Mouse (Mus musculus) G1E (cell line): ENCODE measurements around the gene Ptprs. TPM values are rescaled to one million over a fixed set of nuclear protein-coding genes. Genes with fewer than 3 reads are reported as not detected.

Source experiments
- ATAC-seq: 2 replicates; pipeline ENCODE4 v1.8.0; 2016; ENCODE audit warnings: mild to moderate bottlenecking; ENCODE audit not compliant: insufficient number of reproducible peaks, poor library complexity, low FRiP score, severe bottlenecking; ENCODE audit errors: extremely low read depth
- DNase-seq: peaks from one replicate; pipeline ENCODE4 v3.0.0; 2012; ENCODE audit warnings: low spot score
- H3K27me3 ChIP-seq: 2 replicates; pipeline ENCODE4 v1.6.1; 2012; ENCODE audit warnings: mild to moderate bottlenecking, low read length, inconsistent platforms; ENCODE audit not compliant: insufficient read depth
- H3K36me3 ChIP-seq: replicated peaks from 2 replicates; pipeline ENCODE3; 2012; ENCODE audit warnings: mild to moderate bottlenecking, inconsistent platforms
- H3K4me1 ChIP-seq: 2 replicates; pipeline ENCODE4 v1.6.1; 2012; ENCODE audit warnings: low read depth, low read length, inconsistent platforms, mixed read lengths; ENCODE audit not compliant: insufficient read depth
- H3K4me3 ChIP-seq: 2 replicates; pipeline ENCODE4 v1.5.1; 2012; ENCODE audit warnings: low read depth, mild to moderate bottlenecking, inconsistent platforms, low read length, moderate library complexity, mixed read lengths
- H3K9me3 ChIP-seq: replicated peaks from 2 replicates; pipeline ENCODE4 v1.6.1; 2012; ENCODE audit warnings: inconsistent platforms
- CTCF ChIP-seq: IDR thresholded peaks from 2 replicates; pipeline ENCODE4 v1.5.1; 2012; ENCODE audit warnings: low read depth, low read length, inconsistent platforms, mixed read lengths
- GATA1 ChIP-seq: IDR thresholded peaks from 2 replicates; pipeline ENCODE4 v1.6.1; 2012; ENCODE audit warnings: borderline replicate concordance, low read length, inconsistent platforms, mixed read lengths
- GATA2 ChIP-seq: IDR thresholded peaks from 2 replicates; pipeline ENCODE4 v1.6.1; 2012; ENCODE audit warnings: low read depth, low read length, inconsistent platforms, borderline replicate concordance
- POLR2AphosphoS5 ChIP-seq: IDR thresholded peaks from 2 replicates; pipeline ENCODE4 v1.6.1; 2012; ENCODE audit warnings: low read depth, low read length, inconsistent platforms; ENCODE audit not compliant: insufficient replicate concordance
- TAL1 ChIP-seq: conservative IDR thresholded peaks from 2 replicates; pipeline ENCODE4 v1.6.1; 2012; ENCODE audit warnings: low read depth, low read length, inconsistent platforms, mixed read lengths
- polyA plus RNA-seq: library from polyadenylated mRNA; stranded (reverse); fragments of >175 nt; gene quantifications from 2 replicates; pipeline ENCODE4 v1.2.3, GENCODE M21; 2012
- total RNA-seq, 2 experiments: library from RNA; stranded (forward) in 1 of 2; stranded (reverse) in 1 of 2; fragments of 200-1000 nt in 1 of 2; fragments of >200 nt in 1 of 2; fragmentation: Nextera tagmentation in 1 of 2; gene quantifications; 2 replicates each; pipeline ENCODE4 v1.2.3; 2014 to 2017

The Ptprs gene
- total and polyA plus RNA-seq, 3 experiments = 16.7 to 83.6 (median 77.2) TPM

GRCm38 (mm10) chr17:56371029-56371660 lies 105.1 kb downstream of the Ptprs start:
- TF ChIP-seq TAL1 (no peak), GATA1 (no peak), GATA2 (no peak), POLR2AphosphoS5 (no peak), CTCF (no peak)
- H3K4me1 ChIP-seq = no peaks in the 10 kb centered on the region
- H3K27me3 ChIP-seq = no peaks in the 10 kb centered on the region
- ATAC-seq (no peak), DNase-seq (no peak)
- no peak overlapping the region for H3K4me3 ChIP-seq
- H3K36me3 ChIP-seq = peaks cover 99% of the 10 kb centered on the region
- no peaks in the 10 kb centered on the region for H3K9me3 ChIP-seq

GRCm38 (mm10) chr17:56370090-56370489 lies 106.2 kb downstream of the Ptprs start:
- TF ChIP-seq GATA2 = no peak
- TF ChIP-seq TAL1 = no peak
- no peak for TF ChIP-seq CTCF
- TF ChIP-seq POLR2AphosphoS5 = no peak
- no peak for TF ChIP-seq GATA1
- H3K36me3 ChIP-seq = peaks cover 99% of the 10 kb centered on the region

GRCm38 (mm10) chr17:56368291-56368790 lies 107.9 kb downstream of the Ptprs start:
- H3K4me1 ChIP-seq = no peaks in the 10 kb centered on the region
- no peaks in the 10 kb centered on the region for H3K9me3 ChIP-seq
- H3K27me3 ChIP-seq = no peaks in the 10 kb centered on the region
- no peak for ATAC-seq
- H3K4me3 ChIP-seq = no peak overlapping the region
- H3K36me3 ChIP-seq = peaks cover 97% of the 10 kb centered on the region
- no peak for TF ChIP-seq CTCF
- TF ChIP-seq TAL1 = no peak
- TF ChIP-seq GATA1 = no peak
- TF ChIP-seq POLR2AphosphoS5 = no peak
- TF ChIP-seq GATA2 = no peak
- DNase-seq = no peak

More at GRCm38 (mm10) chr17:56370090-56370489, 106.2 kb downstream of the Ptprs start:
- Histone ChIP-seq H3K9me3 (no peaks in the 10 kb centered on the region), H3K4me1 (no peaks in the 10 kb centered on the region), H3K27me3 (no peaks in the 10 kb centered on the region), H3K4me3 (no peak overlapping the region)
- no peak for DNase-seq
- no peak for ATAC-seq

- ATAC-seq (no peak), DNase-seq (no peak)
- Histone ChIP-seq H3K4me3 (no peak overlapping the region), H3K27me3 (no peaks in the 10 kb centered on the region), H3K4me1 (no peaks in the 10 kb centered on the region), H3K9me3 (no peaks in the 10 kb centered on the region), H3K36me3 (peaks cover 97% of the 10 kb centered on the region)
- no peak for TF ChIP-seq GATA1
- no peak for TF ChIP-seq TAL1
- TF ChIP-seq POLR2AphosphoS5 = no peak
- no peak for TF ChIP-seq GATA2
- TF ChIP-seq CTCF = no peak
Measured at GRCm38 (mm10) chr17:56365791-56366673, 110.3 kb downstream of the Ptprs start.

Other genes with a start within 250 kb of the Ptprs start
- gene Fem1a, start 219.7 kb downstream of the Ptprs start, total RNA-seq (2014; fragmentation: Nextera tagmentation) = 14.4 and 16.5 TPM in 2 replicates
- 17.8 and 18.9 TPM in 2 replicates for gene Fem1a, start 219.7 kb downstream of the Ptprs start, total RNA-seq (2017)
- gene Fem1a, start 219.7 kb downstream of the Ptprs start, polyA plus RNA-seq = 20.1 and 20.7 TPM in 2 replicates
- gene Ticam1, start 199.7 kb downstream of the Ptprs start, total RNA-seq (2014; fragmentation: Nextera tagmentation) = 15.2 and 16.2 TPM in 2 replicates
- 4.9 and 5.7 TPM in 2 replicates for gene Ticam1, start 199.7 kb downstream of the Ptprs start, total RNA-seq (2017)
- gene Ticam1, start 199.7 kb downstream of the Ptprs start, polyA plus RNA-seq = 7.4 and 8.1 TPM in 2 replicates
- gene Plin3, start 183.6 kb downstream of the Ptprs start, total RNA-seq (2014; fragmentation: Nextera tagmentation) = 8.1 and 12.3 TPM in 2 replicates
- gene Plin3, start 183.6 kb downstream of the Ptprs start, total RNA-seq (2017) = 55.9 and 64.1 TPM in 2 replicates
- 12.2 and 12.7 TPM in 2 replicates for gene Plin3, start 183.6 kb downstream of the Ptprs start, polyA plus RNA-seq
- gene Arrdc5, start 176.2 kb downstream of the Ptprs start, total RNA-seq (2014; fragmentation: Nextera tagmentation) = not detected in 2 replicates
- gene Arrdc5, start 176.2 kb downstream of the Ptprs start, total RNA-seq (2017) = not detected in 2 replicates
- gene Arrdc5, start 176.2 kb downstream of the Ptprs start, polyA plus RNA-seq = not detected in 2 replicates
- gene Uhrf1, start 173.2 kb downstream of the Ptprs start, total RNA-seq (2014; fragmentation: Nextera tagmentation) = 108 and 118 TPM in 2 replicates
- gene Uhrf1, start 173.2 kb downstream of the Ptprs start, total RNA-seq (2017) = 173 and 186 TPM in 2 replicates
- gene Uhrf1, start 173.2 kb downstream of the Ptprs start, polyA plus RNA-seq = 193 and 196 TPM in 2 replicates
- 28.3 and 35.1 TPM in 2 replicates for gene Kdm4b, start 150.4 kb downstream of the Ptprs start, total RNA-seq (2014; fragmentation: Nextera tagmentation)
- 21.5 and 24.6 TPM in 2 replicates for gene Kdm4b, start 150.4 kb downstream of the Ptprs start, total RNA-seq (2017)
- gene Kdm4b, start 150.4 kb downstream of the Ptprs start, polyA plus RNA-seq = 31.1 and 32.3 TPM in 2 replicates
- gene Znrf4, start 35.9 kb upstream of the Ptprs start, total RNA-seq (2014; fragmentation: Nextera tagmentation) = not detected in 2 replicates
- gene Znrf4, start 35.9 kb upstream of the Ptprs start, total RNA-seq (2017) = 0.17 TPM in 1 of 2 replicates, not detected in the other
- gene Znrf4, start 35.9 kb upstream of the Ptprs start, polyA plus RNA-seq = not detected in 2 replicates
- 4.4 and 6.5 TPM in 2 replicates for gene Gm20219, start 77.9 kb upstream of the Ptprs start, total RNA-seq (2014; fragmentation: Nextera tagmentation)
- gene Gm20219, start 77.9 kb upstream of the Ptprs start, total RNA-seq (2017) = 0.38 and 0.41 TPM in 2 replicates
- gene Gm20219, start 77.9 kb upstream of the Ptprs start, polyA plus RNA-seq = 0.69 and 1.0 TPM in 2 replicates
- gene Safb2, start 108.1 kb upstream of the Ptprs start, total RNA-seq (2014; fragmentation: Nextera tagmentation) = 111 and 194 TPM in 2 replicates
- 55.2 and 78.2 TPM in 2 replicates for gene Safb2, start 108.1 kb upstream of the Ptprs start, total RNA-seq (2017)
- 209 and 224 TPM in 2 replicates for gene Safb2, start 108.1 kb upstream of the Ptprs start, polyA plus RNA-seq
- gene Safb, start 108.3 kb upstream of the Ptprs start, total RNA-seq (2014; fragmentation: Nextera tagmentation) = 67.0 and 76.5 TPM in 2 replicates
- 85.0 and 121 TPM in 2 replicates for gene Safb, start 108.3 kb upstream of the Ptprs start, total RNA-seq (2017)
- gene Safb, start 108.3 kb upstream of the Ptprs start, polyA plus RNA-seq = 151 and 154 TPM in 2 replicates
- gene 2410015M20Rik, start 133.3 kb upstream of the Ptprs start, total RNA-seq (2014; fragmentation: Nextera tagmentation) = 42.8 and 61.4 TPM in 2 replicates
- 101 and 133 TPM in 2 replicates for gene 2410015M20Rik, start 133.3 kb upstream of the Ptprs start, total RNA-seq (2017)
- 278 and 377 TPM in 2 replicates for gene 2410015M20Rik, start 133.3 kb upstream of the Ptprs start, polyA plus RNA-seq
- gene Rpl36, start 136.9 kb upstream of the Ptprs start, total RNA-seq (2014; fragmentation: Nextera tagmentation) = 1,715 and 1,885 TPM in 2 replicates
- gene Rpl36, start 136.9 kb upstream of the Ptprs start, total RNA-seq (2017) = 2,574 and 3,073 TPM in 2 replicates
- 9,624 and 13,197 TPM in 2 replicates for gene Rpl36, start 136.9 kb upstream of the Ptprs start, polyA plus RNA-seq
- gene Lonp1, start 150.4 kb upstream of the Ptprs start, total RNA-seq (2014; fragmentation: Nextera tagmentation) = 67.8 and 74.4 TPM in 2 replicates
- gene Lonp1, start 150.4 kb upstream of the Ptprs start, total RNA-seq (2017) = 101 and 103 TPM in 2 replicates
- gene Lonp1, start 150.4 kb upstream of the Ptprs start, polyA plus RNA-seq = 174 and 182 TPM in 2 replicates
- not detected in 2 replicates for gene Catsperd, start 151.7 kb upstream of the Ptprs start, total RNA-seq (2014; fragmentation: Nextera tagmentation)
- gene Catsperd, start 151.7 kb upstream of the Ptprs start, total RNA-seq (2017) = 0.17 TPM in 1 of 2 replicates, not detected in the other
- gene Catsperd, start 151.7 kb upstream of the Ptprs start, polyA plus RNA-seq = not detected in 2 replicates
- 39.4 and 54.7 TPM in 2 replicates for gene Ranbp3, start 196.8 kb upstream of the Ptprs start, total RNA-seq (2014; fragmentation: Nextera tagmentation)
- 70.5 and 83.3 TPM in 2 replicates for gene Ranbp3, start 196.8 kb upstream of the Ptprs start, total RNA-seq (2017)
- gene Ranbp3, start 196.8 kb upstream of the Ptprs start, polyA plus RNA-seq = 142 and 143 TPM in 2 replicates
- gene Ndufa11, start 241.3 kb upstream of the Ptprs start, total RNA-seq (2014; fragmentation: Nextera tagmentation) = 60.5 and 74.9 TPM in 2 replicates
- gene Ndufa11, start 241.3 kb upstream of the Ptprs start, total RNA-seq (2017) = 186 and 247 TPM in 2 replicates
- gene Ndufa11, start 241.3 kb upstream of the Ptprs start, polyA plus RNA-seq = 270 and 319 TPM in 2 replicates
- 32.0 and 46.9 TPM in 2 replicates for gene Vmac, start 241.5 kb upstream of the Ptprs start, total RNA-seq (2014; fragmentation: Nextera tagmentation)
- gene Vmac, start 241.5 kb upstream of the Ptprs start, total RNA-seq (2017) = 9.4 and 10.3 TPM in 2 replicates
- 12.9 and 16.3 TPM in 2 replicates for gene Vmac, start 241.5 kb upstream of the Ptprs start, polyA plus RNA-seq